Mouse (Mus musculus) heart, embryonic 16.5 days (tissue): ENCODE measurements around the gene Nbea. TPM values are rescaled to one million over a fixed set of nuclear protein-coding genes. Genes with fewer than 3 reads are reported as not detected.

Experiments
- ATAC-seq: fragments of 200-750 bp; cut with Nextera tagmentation; replicated peaks from 2 replicates; pipeline ENCODE4 v1.8.0; 2017; ENCODE audit warnings: moderate number of reproducible peaks; ENCODE audit not compliant: insufficient read depth, low FRiP score; ENCODE audit errors: extremely low read depth
- H3K27ac ChIP-seq: fragments of 300-500 bp; sonication (generic); 2 replicates; pipeline ENCODE4 v1.5.1; 2014; ENCODE audit warnings: mild to moderate bottlenecking, low read length, control low read depth, moderate library complexity
- H3K27me3 ChIP-seq: fragments of 300-500 bp; sonication (generic); 2 replicates; pipeline ENCODE4 v1.6.1; 2014; ENCODE audit warnings: low read length, mixed read lengths; ENCODE audit not compliant: control insufficient read depth, insufficient read depth
- H3K36me3 ChIP-seq: fragments of 300-500 bp; sonication (generic); 2 replicates; pipeline ENCODE4 v1.6.1; 2014; ENCODE audit not compliant: control insufficient read depth, insufficient read depth
- H3K4me1 ChIP-seq: fragments of 300-500 bp; sonication (generic); 2 replicates; pipeline ENCODE4 v1.6.1; 2014; ENCODE audit warnings: low read length, mixed read lengths; ENCODE audit not compliant: control insufficient read depth, insufficient read depth
- H3K4me2 ChIP-seq: fragments of 300-500 bp; sonication (generic); 2 replicates; pipeline ENCODE4 v1.6.1; 2014; ENCODE audit warnings: low read depth, mild to moderate bottlenecking, control low read depth, low read length
- H3K4me3 ChIP-seq: fragments of 300-500 bp; sonication (generic); 2 replicates; pipeline ENCODE4 v1.5.1; 2014; ENCODE audit warnings: mild to moderate bottlenecking, control low read depth, low read length
- H3K9ac ChIP-seq: fragments of 300-500 bp; sonication (generic); 2 replicates; pipeline ENCODE4 v1.6.1; 2014; ENCODE audit warnings: low read length, control low read depth
- H3K9me3 ChIP-seq: fragments of 300-500 bp; sonication (generic); replicated peaks from 2 replicates; pipeline ENCODE4 v1.6.1; 2016; ENCODE audit warnings: low read length; ENCODE audit not compliant: control insufficient read depth
- WGBS: fragments of 180-500 bp; shearing (Covaris S2); extraction: QIAGEN DNeasy Blood & Tissue Kit; methylation state at CpG from one replicate; pipeline ENCODE4 v1.1.7; 2014; 5-methylcytosine and 5-hydroxymethylcytosine counted together
- polyA plus RNA-seq: library from polyadenylated mRNA; unstranded; fragments of >200 nt; fragmentation: Nextera tagmentation; extraction: Ambion mirVana; gene quantifications from 2 replicates; pipeline ENCODE4 v1.2.1, GENCODE M21; 2015

The Nbea gene
- polyA plus RNA-seq, 1 experiment from 2014 or later: 7.0 TPM

DNA sequence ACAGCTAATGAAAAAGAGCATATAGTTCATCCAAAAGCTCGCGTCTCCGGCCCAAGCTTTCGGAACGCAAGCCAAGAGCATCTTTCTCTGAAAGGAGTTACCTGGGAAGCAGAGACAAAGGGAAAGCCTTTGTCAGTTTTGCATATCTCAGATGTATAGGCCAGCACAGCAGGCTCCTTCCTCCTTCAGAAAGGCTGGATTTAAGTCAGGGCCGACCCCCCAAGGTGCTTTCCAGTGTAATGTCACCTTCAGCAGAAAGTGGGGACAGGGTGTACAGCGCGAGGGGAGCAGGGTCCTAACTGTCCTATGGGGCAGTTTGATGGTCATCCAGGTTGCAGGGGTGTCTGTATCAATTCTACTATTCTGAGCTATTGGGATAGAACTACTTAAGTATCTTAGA, 419.9 kb downstream of the Nbea start:
- H3K27me3 ChIP-seq: no peaks in the 10 kb centered on the region
- no peak overlapping the region for H3K9ac ChIP-seq
- WGBS: 62% methylated on average over 8 of the region's 8 CpGs
- H3K27ac ChIP-seq: no peak overlapping the region
- no peaks in the 10 kb centered on the region for H3K9me3 ChIP-seq
- ATAC-seq: no peak
- H3K4me2 ChIP-seq: no peak overlapping the region
- H3K4me1 ChIP-seq: no peaks in the 10 kb centered on the region
- H3K36me3 ChIP-seq: no peaks in the 10 kb centered on the region
- no peak overlapping the region for H3K4me3 ChIP-seq

DNA sequence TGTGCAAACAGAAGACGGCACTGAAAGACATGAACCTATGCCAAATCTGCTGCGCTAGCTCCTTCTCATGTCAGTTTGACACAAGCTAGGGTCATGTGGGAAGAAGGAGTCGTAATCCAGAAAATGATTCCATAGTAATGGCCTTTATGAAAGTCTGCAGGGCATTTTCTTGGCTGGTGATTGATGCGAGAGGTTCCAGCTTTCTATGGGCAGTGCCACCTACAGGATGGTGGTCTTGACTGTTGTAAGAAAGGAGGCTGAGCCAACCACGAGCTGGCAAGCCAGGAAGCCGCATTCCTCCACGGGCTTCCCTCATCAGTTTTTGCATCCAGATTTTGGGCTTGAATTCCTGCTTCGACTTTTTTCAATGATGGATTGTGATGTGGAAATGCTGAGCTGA, 425.2 kb downstream of the Nbea start:
- Histone ChIP-seq H3K4me3 (no peak overlapping the region), H3K9ac (no peak overlapping the region), H3K27me3 (no peaks in the 10 kb centered on the region), H3K36me3 (no peaks in the 10 kb centered on the region), H3K4me1 (peaks cover 17% of the 10 kb centered on the region), H3K4me2 (no peak overlapping the region), H3K27ac (no peak overlapping the region), H3K9me3 (no peaks in the 10 kb centered on the region)
- ATAC-seq: no peak
- WGBS: 54% methylated on average over 8 of the region's 8 CpGs

DNA sequence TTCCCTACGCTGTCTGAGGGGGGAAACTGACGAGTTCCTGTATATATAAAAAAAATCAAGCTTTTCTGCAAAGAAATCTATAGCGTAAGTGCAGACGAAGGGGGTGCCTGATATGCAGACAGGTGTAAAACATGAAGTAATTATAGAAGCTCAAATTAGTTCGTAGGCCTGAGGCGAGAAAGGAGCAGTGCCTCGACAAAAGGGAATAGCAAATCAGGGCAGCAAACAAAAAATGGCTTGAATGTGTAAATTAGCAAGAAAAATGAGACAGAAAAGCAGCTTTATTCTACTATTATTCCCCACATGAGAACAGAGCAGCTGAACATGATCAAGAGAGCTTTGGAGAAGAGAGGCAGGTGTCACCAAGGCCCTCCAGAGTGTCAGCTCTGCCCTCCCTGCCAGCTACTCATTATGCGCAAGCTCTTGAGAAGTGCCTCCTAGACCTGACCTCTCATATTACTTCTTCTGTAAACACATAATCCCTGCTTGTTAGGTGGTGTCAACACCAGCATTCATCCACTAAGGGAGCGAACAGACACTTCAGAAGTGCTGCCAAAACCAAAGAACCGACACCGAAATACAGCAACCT, 426.8 kb downstream of the Nbea start:
- 73% methylated on average over 11 of the region's 11 CpGs for WGBS
- ATAC-seq: no peak

DNA sequence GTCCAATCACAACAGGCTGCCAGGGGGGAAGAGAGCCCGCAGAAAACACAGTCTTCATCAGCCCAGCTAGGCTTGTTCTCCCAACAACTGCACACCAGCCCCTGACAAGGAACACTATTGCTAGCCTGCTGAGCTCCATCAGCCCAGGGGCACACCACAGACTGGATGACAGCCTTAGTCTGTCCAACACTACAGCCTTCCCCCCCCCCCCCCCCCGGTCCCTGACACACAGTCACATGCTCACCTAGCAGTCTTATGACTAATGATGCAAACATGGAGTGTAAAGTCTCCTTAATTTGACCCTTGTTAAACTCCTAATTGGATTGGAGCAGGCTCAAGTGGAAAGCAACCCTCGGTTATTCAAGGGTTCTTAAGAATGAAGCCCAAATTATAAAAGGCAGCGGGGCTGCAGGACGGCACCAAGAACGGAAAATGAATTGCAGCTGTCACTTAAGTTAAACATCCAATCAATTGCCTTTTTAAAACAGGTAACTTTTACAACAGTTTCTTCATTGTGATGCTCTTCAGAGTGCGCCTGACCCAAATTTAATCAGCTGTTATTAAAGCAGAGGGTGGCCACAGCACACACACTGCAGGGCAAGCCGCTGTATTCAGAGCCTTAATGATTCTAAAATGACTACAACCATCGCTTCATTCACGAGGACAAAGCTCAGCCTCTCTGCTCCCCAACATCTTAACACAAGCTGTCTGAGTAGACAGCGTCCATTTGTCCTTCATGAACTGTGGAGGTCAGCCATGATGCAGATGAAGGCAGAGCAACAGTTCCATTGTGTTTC, 427.5 kb downstream of the Nbea start:
- no peak for ATAC-seq
- Histone ChIP-seq H3K4me3 (no peak overlapping the region), H3K27ac (no peak overlapping the region), H3K36me3 (no peaks in the 10 kb centered on the region), H3K27me3 (no peaks in the 10 kb centered on the region), H3K9ac (no peak overlapping the region), H3K4me2 (no peak overlapping the region), H3K9me3 (no peaks in the 10 kb centered on the region), H3K4me1 (peaks cover 17% of the 10 kb centered on the region)
- 63% methylated on average over 11 of the region's 11 CpGs for WGBS

More for the DNA sequence above, 426.8 kb downstream of the Nbea start:
- peaks cover 17% of the 10 kb centered on the region for H3K4me1 ChIP-seq
- no peak overlapping the region for H3K4me3 ChIP-seq
- no peaks in the 10 kb centered on the region for H3K9me3 ChIP-seq
- H3K27me3 ChIP-seq: no peaks in the 10 kb centered on the region
- H3K36me3 ChIP-seq: no peaks in the 10 kb centered on the region
- H3K27ac ChIP-seq: no peak overlapping the region; the same call in 1 of the 2 replicates
- no peak overlapping the region for H3K9ac ChIP-seq
- H3K4me2 ChIP-seq: no peak overlapping the region

DNA sequence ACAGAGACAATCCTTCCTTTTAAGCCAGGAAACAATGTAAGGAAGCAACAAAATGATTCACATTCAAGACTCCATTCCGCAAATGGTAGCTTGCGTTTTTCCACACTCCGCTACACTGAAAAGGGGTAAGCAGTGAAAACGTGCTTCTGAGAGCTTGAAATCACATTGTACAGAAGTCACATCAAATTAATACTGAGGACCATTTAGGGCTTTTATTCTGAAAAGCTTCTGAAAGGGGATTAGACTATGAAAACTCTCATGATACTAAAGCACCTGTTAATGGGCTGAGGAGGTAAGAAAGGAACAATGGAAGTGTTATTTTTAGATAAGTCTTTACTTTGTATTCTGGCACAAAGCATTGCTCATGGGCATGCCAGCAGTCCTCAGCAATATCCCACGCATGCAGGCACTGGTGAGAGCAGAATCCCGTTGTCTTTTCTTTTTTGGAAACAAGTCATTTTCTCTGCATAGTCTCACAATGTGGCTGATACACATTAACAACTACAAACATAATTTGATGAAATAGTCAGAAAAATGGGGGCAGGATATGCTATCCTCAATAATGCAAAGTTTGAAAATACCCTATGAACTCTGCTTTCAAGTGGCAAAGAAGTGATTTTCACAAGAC, 428.4 kb downstream of the Nbea start:
- Histone ChIP-seq H3K4me2 (no peak overlapping the region), H3K36me3 (no peaks in the 10 kb centered on the region), H3K27me3 (no peaks in the 10 kb centered on the region), H3K4me3 (no peak overlapping the region), H3K4me1 (peaks cover 17% of the 10 kb centered on the region), H3K27ac (no peak overlapping the region), H3K9ac (no peak overlapping the region), H3K9me3 (no peaks in the 10 kb centered on the region)
- no peak for ATAC-seq
- 71% methylated on average over 6 of the region's 6 CpGs for WGBS

DNA sequence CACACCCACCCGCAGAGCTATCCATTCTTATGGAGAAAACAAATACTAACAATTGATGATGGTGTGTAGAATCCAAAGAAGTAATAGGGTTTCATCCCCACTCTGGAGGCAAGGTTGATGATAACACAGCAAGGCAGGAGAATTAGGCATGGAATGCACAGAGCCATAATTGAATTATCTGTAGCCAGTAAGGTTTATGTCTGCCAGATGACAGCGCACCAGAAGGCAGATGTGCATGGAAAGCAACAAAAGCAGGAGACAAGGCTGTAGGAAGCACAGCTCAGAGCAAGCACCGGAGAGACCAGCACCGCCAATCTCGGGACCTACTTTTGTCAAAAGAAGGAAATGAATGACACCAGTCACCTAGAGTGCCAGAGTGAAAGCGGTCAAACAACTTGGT, 429.6 kb downstream of the Nbea start:
- Histone ChIP-seq H3K9me3 (no peaks in the 10 kb centered on the region), H3K4me1 (peaks cover 17% of the 10 kb centered on the region), H3K4me3 (no peak overlapping the region), H3K9ac (no peak overlapping the region), H3K27me3 (no peaks in the 10 kb centered on the region), H3K27ac (no peak overlapping the region), H3K4me2 (no peak overlapping the region), H3K36me3 (no peaks in the 10 kb centered on the region)
- no peak for ATAC-seq
- 91% methylated on average over 6 of the region's 6 CpGs for WGBS

DNA sequence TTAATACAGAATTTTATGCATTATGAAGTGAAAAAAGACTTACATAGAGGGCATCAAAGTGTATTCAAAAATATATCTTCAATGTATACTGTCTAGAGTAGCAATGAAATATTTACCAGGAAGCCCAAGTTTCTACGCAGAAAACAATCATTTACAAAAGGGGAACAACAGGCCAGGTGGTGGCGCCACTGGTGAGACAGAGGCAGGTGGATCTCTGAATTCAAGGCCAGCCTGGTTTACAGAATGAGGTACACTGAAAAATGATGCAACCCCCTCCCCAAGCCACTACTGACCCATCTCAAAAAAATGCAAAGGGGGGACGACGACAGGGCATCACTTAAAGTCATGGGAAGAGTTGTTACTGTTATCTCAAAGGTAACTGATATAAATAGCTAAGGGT, 430.9 kb downstream of the Nbea start:
- Histone ChIP-seq H3K27me3 (no peaks in the 10 kb centered on the region), H3K27ac (no peak overlapping the region), H3K4me2 (no peak overlapping the region), H3K36me3 (no peaks in the 10 kb centered on the region), H3K4me1 (peaks cover 17% of the 10 kb centered on the region), H3K4me3 (no peak overlapping the region), H3K9ac (no peak overlapping the region), H3K9me3 (no peaks in the 10 kb centered on the region)
- ATAC-seq: no peak
- 70% methylated on average over 4 of the region's 4 CpGs for WGBS

DNA sequence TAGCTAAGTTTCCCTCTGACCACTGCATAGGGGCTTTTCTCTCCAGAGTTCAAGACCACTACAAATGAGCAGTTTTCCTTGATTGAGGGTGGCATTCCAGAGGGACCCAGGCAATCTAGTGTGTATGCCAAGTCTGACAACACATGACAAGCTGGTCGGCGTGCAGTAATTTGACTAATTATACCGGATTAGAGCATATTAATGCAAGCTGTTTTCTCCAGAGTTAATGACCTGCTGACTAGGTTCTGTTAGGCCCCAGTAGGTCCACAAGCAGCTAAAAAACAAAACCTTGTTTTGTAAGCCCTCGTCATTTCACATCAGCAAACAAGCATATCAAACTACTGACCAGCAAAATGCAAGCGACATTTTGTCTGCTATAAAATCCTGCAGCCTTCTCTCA, 432.1 kb downstream of the Nbea start:
- Histone ChIP-seq H3K27ac (no peak overlapping the region), H3K4me1 (peaks cover 13% of the 10 kb centered on the region), H3K9ac (no peak overlapping the region), H3K36me3 (no peaks in the 10 kb centered on the region), H3K4me3 (no peak overlapping the region), H3K4me2 (no peak overlapping the region), H3K9me3 (no peaks in the 10 kb centered on the region), H3K27me3 (no peaks in the 10 kb centered on the region)
- ATAC-seq: no peak
- 83% methylated on average over 5 of the region's 5 CpGs for WGBS

DNA sequence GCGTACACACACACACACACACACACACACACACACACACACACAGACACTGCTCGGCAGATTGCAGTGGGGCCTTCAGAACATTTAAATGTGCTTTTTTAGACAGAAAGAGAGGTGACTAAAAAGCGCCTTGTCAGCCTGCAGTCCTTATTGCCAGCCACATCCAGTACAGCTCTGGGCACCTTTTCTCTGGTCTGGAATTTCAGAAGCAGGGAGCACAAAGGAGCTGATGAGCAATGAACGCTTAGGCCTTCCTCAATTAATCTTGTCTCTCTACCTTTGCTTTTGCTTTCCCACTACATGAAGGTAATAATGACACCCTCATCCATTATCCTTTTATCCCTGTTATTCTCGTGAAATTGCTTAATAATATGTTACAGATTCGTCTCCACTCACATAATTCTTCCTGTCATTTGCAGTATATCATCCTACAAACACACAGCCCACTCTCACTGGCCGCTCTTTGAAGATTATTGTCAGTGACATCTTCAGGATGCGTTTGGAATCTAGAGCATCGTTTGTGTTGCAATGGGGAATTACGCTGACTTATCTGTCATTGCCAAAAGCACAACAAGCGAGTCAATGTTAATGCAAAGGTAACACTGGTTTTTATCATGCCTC, 432.9 kb downstream of the Nbea start:
- Histone ChIP-seq H3K27me3 (no peaks in the 10 kb centered on the region), H3K4me1 (peaks cover 6% of the 10 kb centered on the region), H3K4me3 (no peak overlapping the region), H3K9ac (no peak overlapping the region), H3K36me3 (no peaks in the 10 kb centered on the region), H3K27ac (no peak overlapping the region), H3K9me3 (no peaks in the 10 kb centered on the region), H3K4me2 (no peak overlapping the region)
- 76% methylated on average over 11 of the region's 11 CpGs for WGBS
- ATAC-seq: no peak
